Mouse (Mus musculus) intestine, postnatal 0 days (tissue): ENCODE data around the gene Gpr19. TPM values are rescaled to one million over a fixed set of nuclear protein-coding genes. Genes with fewer than 3 reads are reported as not detected.

Source experiments
- ATAC-seq: fragments of 200-750 bp; cut with Nextera tagmentation; 2 replicates; pipeline ENCODE4 v1.8.0; 2017; ENCODE audit warnings: mild to moderate bottlenecking, moderate TSS enrichment, moderate library complexity
- H3K27ac ChIP-seq: fragments of 300-500 bp; sonication (generic); 2 replicates; pipeline ENCODE4 v1.5.1; 2014; ENCODE audit warnings: mild to moderate bottlenecking, low read depth, low read length, moderate library complexity
- H3K27me3 ChIP-seq: fragments of 300-500 bp; sonication (generic); replicated peaks from 2 replicates; pipeline ENCODE4 v1.6.1; 2014; ENCODE audit warnings: low read length, mixed read lengths; ENCODE audit not compliant: control insufficient read depth, insufficient read depth
- H3K36me3 ChIP-seq: fragments of 300-500 bp; sonication (generic); 2 replicates; pipeline ENCODE4 v1.6.1; 2014; ENCODE audit warnings: mild to moderate bottlenecking, moderate library complexity; ENCODE audit not compliant: control insufficient read depth, insufficient read depth
- H3K4me1 ChIP-seq: fragments of 300-500 bp; sonication (generic); replicated peaks from 2 replicates; pipeline ENCODE4 v1.6.1; 2014; ENCODE audit warnings: antibody characterized with exemption, low read length, mixed read lengths; ENCODE audit not compliant: control insufficient read depth, insufficient read depth
- H3K4me2 ChIP-seq: fragments of 300-500 bp; sonication (generic); replicated peaks from 2 replicates; pipeline ENCODE4 v1.6.1; 2014; ENCODE audit warnings: low read depth, mild to moderate bottlenecking, moderate library complexity
- H3K4me3 ChIP-seq: fragments of 300-500 bp; sonication (generic); 2 replicates; pipeline ENCODE4 v1.5.1; 2014; ENCODE audit warnings: low read depth, low read length
- H3K9ac ChIP-seq: fragments of 300-500 bp; sonication (generic); 2 replicates; pipeline ENCODE4 v1.6.1; 2014; ENCODE audit warnings: mild to moderate bottlenecking, low read depth, low read length
- H3K9me3 ChIP-seq: fragments of 300-500 bp; sonication (generic); 2 replicates; pipeline ENCODE4 v1.6.1; 2016; ENCODE audit warnings: mixed run types; ENCODE audit not compliant: control insufficient read depth
- CTCF ChIP-seq: sonication (generic); IDR thresholded peaks from 2 replicates; pipeline ENCODE4 v1.5.1; 2016; ENCODE audit warnings: low read depth, mild to moderate bottlenecking, control low read depth, antibody characterized with exemption, moderate library complexity
- WGBS: fragments of 180-500 bp; shearing (Covaris S2); extraction: QIAGEN DNeasy Blood & Tissue Kit; methylation state at CpG from one replicate; pipeline ENCODE4 v1.1.7; 2014; 5-methylcytosine and 5-hydroxymethylcytosine counted together
- polyA plus RNA-seq: library from polyadenylated mRNA; unstranded; fragments of >200 nt; fragmentation: Nextera tagmentation; extraction: Ambion mirVana; gene quantifications from 2 replicates; pipeline ENCODE4 v1.2.1, GENCODE M21; 2015

Gene Gpr19
- polyA plus RNA-seq, 1 experiment from 2014 or later: 6.5 TPM

GRCm38 (mm10) chr6:134929926-134930325 lies 31.5 kb upstream of the Gpr19 start:
- H3K27ac ChIP-seq: no peak overlapping the region
- no peak overlapping the region for H3K9ac ChIP-seq
- no peaks in the 10 kb centered on the region for H3K36me3 ChIP-seq
- no peak for ATAC-seq
- no peaks in the 10 kb centered on the region for H3K4me1 ChIP-seq
- H3K4me2 ChIP-seq: peak overlapping the region; percentile 92
- H3K9me3 ChIP-seq: no peaks in the 10 kb centered on the region
- 28% methylated on average over 4 of the region's 4 CpGs for WGBS
- no peak for TF ChIP-seq CTCF
- H3K27me3 ChIP-seq: no peaks in the 10 kb centered on the region
- H3K4me3 ChIP-seq: no peak overlapping the region

- no peaks in the 10 kb centered on the region for H3K9me3 ChIP-seq
- peak overlapping the region; percentile 92 for H3K4me2 ChIP-seq
- peak overlapping the region; percentile 95 for H3K27ac ChIP-seq
- 0 out of 2 replicates have a peak, but pooled peaks cover under 1% of the 10 kb centered on the region for H3K36me3 ChIP-seq
- 1% methylated on average over 15 of the region's 15 CpGs for WGBS
- H3K4me3 ChIP-seq: peak overlapping the region; percentile 70
- no peaks in the 10 kb centered on the region for H3K4me1 ChIP-seq
- ATAC-seq: peak; percentile 21; the same call in 1 of the 2 replicates
- no peak for TF ChIP-seq CTCF
- peak overlapping the region; percentile 76; the same call in 1 of the 2 replicates for H3K9ac ChIP-seq
- no peaks in the 10 kb centered on the region for H3K27me3 ChIP-seq
These were observed 30.5 kb upstream of the Gpr19 start for GRCm38 (mm10) chr6:134928889-134929310.

- no peaks in the 10 kb centered on the region for H3K9me3 ChIP-seq
- H3K27ac ChIP-seq: peak overlapping the region; percentile 95
- H3K36me3 ChIP-seq: 0 out of 2 replicates have a peak, but pooled peaks cover 6% of the 10 kb centered on the region
- no peak for TF ChIP-seq CTCF
- peak; percentile 91 for ATAC-seq
- under 1% methylated on average over 63 of the region's 63 CpGs for WGBS
- peak overlapping the region; percentile 92 for H3K4me2 ChIP-seq
- no peaks in the 10 kb centered on the region for H3K4me1 ChIP-seq
- peak overlapping the region; percentile 70 for H3K4me3 ChIP-seq
- H3K27me3 ChIP-seq: no peaks in the 10 kb centered on the region
- H3K9ac ChIP-seq: peak overlapping the region; percentile 76
These were observed 29.9 kb upstream of the Gpr19 start for GRCm38 (mm10) chr6:134928096-134928888.

GRCm38 (mm10) chr6:134927595-134928095 lies 29.3 kb upstream of the Gpr19 start:
- TF ChIP-seq CTCF: no peak
- Histone ChIP-seq H3K4me2 (peak overlapping the region; percentile 92), H3K27me3 (no peaks in the 10 kb centered on the region), H3K36me3 (0 out of 2 replicates have a peak, but pooled peaks cover 7% of the 10 kb centered on the region), H3K9ac (peak overlapping the region; percentile 76), H3K9me3 (no peaks in the 10 kb centered on the region), H3K4me3 (peak overlapping the region; percentile 70), H3K27ac (peak overlapping the region; percentile 95), H3K4me1 (no peaks in the 10 kb centered on the region)
- 1% methylated on average over 13 of the region's 13 CpGs for WGBS
- peak; percentile 7; the same call in 1 of the 2 replicates for ATAC-seq

- peak overlapping the region; percentile 92 for H3K4me2 ChIP-seq
- H3K9ac ChIP-seq: peak overlapping the region; percentile 76
- 0 out of 2 replicates have a peak, but pooled peaks cover 7% of the 10 kb centered on the region for H3K36me3 ChIP-seq
- TF ChIP-seq CTCF: no peak
- peak overlapping the region; percentile 95 for H3K27ac ChIP-seq
- ATAC-seq: peak; percentile 20; the same call in 1 of the 2 replicates
- H3K4me3 ChIP-seq: peak overlapping the region; percentile 70
- no peaks in the 10 kb centered on the region for H3K4me1 ChIP-seq
- WGBS: under 1% methylated on average over 63 of the region's 63 CpGs
- no peaks in the 10 kb centered on the region for H3K9me3 ChIP-seq
- no peaks in the 10 kb centered on the region for H3K27me3 ChIP-seq
These were observed 28.6 kb upstream of the Gpr19 start for GRCm38 (mm10) chr6:134926803-134927594.

- WGBS: 54% methylated on average over 3 of the region's 3 CpGs
- H3K4me3 ChIP-seq: peak overlapping the region; percentile 70
- no peaks in the 10 kb centered on the region for H3K4me1 ChIP-seq
- H3K9me3 ChIP-seq: no peaks in the 10 kb centered on the region
- H3K9ac ChIP-seq: peak overlapping the region; percentile 76
- TF ChIP-seq CTCF: no peak
- no peak for ATAC-seq
- H3K27ac ChIP-seq: peak overlapping the region; percentile 95; the same call in 1 of the 2 replicates
- H3K4me2 ChIP-seq: peak overlapping the region; percentile 92
- no peaks in the 10 kb centered on the region for H3K27me3 ChIP-seq
- 0 out of 2 replicates have a peak, but pooled peaks cover 7% of the 10 kb centered on the region for H3K36me3 ChIP-seq
These were observed 27.9 kb upstream of the Gpr19 start for GRCm38 (mm10) chr6:134926338-134926705.
